Mouse (Mus musculus) CH12.LX (cell line): ENCODE results near the gene Gm49384.

ENCODE experiments used
- CTCF ChIP-seq, 2 experiments: IDR thresholded peaks in 1 of 2; conservative IDR thresholded peaks in 1 of 2; 2 replicates each; pipeline ENCODE4 v1.5.1; 2011 to 2012; ENCODE audit warnings: low read depth in 2 of 2, low read length in 2 of 2, improper control_type of control experiment in 1 of 2, inconsistent platforms in 1 of 2, mild to moderate bottlenecking in 1 of 2, moderate library complexity in 1 of 2
- MAFK ChIP-seq: IDR thresholded peaks from 2 replicates; pipeline ENCODE4 v1.6.1; 2011; ENCODE audit warnings: low read length, improper control_type of control experiment; ENCODE audit not compliant: insufficient replicate concordance
- MAX ChIP-seq: IDR thresholded peaks from 2 replicates; pipeline ENCODE4 v1.6.1; 2011; ENCODE audit warnings: low read length, improper control_type of control experiment
- SIN3A ChIP-seq: IDR thresholded peaks from 2 replicates; pipeline ENCODE4 v1.6.1; 2012; ENCODE audit warnings: low read length, improper control_type of control experiment, inconsistent platforms
- SMC3 ChIP-seq: IDR thresholded peaks from 2 replicates; pipeline ENCODE4 v1.6.1; 2011; ENCODE audit warnings: low read depth, low read length, improper control_type of control experiment
- TBP ChIP-seq: conservative IDR thresholded peaks from 2 replicates; pipeline ENCODE4 v1.6.1; 2011; ENCODE audit warnings: low read depth, low read length, improper control_type of control experiment
- USF2 ChIP-seq: conservative IDR thresholded peaks from 2 replicates; pipeline ENCODE4 v1.6.1; 2011; ENCODE audit warnings: low read depth, low read length, improper control_type of control experiment
- ZNF384 ChIP-seq: IDR thresholded peaks from 2 replicates; pipeline ENCODE4 v1.6.1; 2012; ENCODE audit warnings: low read depth, low read length, improper control_type of control experiment, inconsistent platforms

GRCm38 (mm10) chr12:69139841-69140240 is 64.2 kb downstream of the Gm49384 start:
- no peak for TF ChIP-seq ZNF384
- TF ChIP-seq USF2, result no peak
- TF ChIP-seq MAFK, result no peak
- no peak for TF ChIP-seq CTCF (conservative IDR thresholded peaks at IDR 0.05 in 1 of 2, IDR thresholded peaks at IDR 0.05 in 1 of 2; ENCODE audit: low read depth in 2 of 2, low read length in 2 of 2)
- no peak for TF ChIP-seq TBP
- no peak for TF ChIP-seq SMC3
- TF ChIP-seq MAX, result no peak
- no peak for TF ChIP-seq SIN3A
